Mouse (Mus musculus) thymus, postnatal 25 days (tissue): ENCODE results near the gene Gck.

Experiments used
- DNase-seq: peaks from one replicate; pipeline ENCODE4 v3.0.0; 2022

Gck gene

DNA sequence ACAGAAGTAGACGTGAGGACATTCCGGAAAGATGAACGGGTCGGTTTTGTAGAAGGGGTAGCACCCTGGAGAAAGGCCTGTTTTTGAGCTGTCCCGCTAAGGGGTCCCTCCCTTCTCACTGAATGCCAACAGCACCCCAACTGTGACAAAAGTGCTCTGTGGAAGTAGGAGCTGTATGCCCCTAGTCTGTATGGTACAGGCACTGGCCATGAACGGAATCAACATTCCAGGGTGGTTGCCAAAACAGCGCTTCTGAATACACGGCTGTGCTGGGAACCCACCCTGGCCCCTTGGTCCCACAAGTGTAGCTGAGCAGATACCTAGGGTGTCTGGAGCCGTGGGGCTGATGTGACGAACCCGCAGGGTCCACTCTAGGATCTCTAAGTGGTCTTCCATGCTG is 77.2 kb downstream of the Gck start:
- no peak for DNase-seq

DNA sequence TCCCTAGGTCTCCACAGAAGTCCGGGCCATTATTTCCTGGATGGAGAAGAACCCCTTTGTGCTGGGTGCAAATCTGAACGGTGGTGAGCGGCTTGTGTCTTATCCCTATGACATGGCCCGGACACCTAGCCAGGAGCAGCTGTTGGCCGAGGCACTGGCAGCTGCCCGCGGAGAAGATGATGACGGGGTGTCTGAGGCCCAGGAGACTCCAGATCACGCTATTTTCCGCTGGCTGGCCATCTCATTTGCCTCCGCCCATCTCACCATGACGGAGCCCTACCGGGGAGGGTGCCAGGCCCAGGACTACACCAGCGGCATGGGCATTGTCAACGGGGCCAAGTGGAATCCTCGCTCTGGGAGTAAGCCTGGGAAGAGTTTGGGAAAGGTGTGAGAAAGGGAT is 79.8 kb downstream of the Gck start:
- DNase-seq, result no peak

DNA sequence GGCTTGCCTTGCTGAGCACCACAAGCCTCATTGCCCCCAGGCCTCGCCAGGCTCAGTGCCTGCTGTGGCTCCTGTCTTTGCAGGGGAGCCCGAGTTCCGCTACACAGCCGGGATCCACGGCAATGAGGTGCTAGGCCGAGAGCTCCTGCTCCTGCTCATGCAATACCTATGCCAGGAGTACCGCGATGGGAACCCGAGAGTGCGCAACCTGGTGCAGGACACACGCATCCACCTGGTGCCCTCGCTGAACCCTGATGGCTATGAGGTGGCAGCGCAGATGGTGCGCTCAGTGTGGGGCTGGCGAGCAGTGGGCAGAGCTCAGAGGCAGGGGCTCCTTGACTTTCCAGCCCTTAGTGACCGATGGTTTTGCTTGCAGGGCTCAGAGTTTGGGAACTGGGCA is 80.5 kb downstream of the Gck start:
- no peak for DNase-seq

DNA sequence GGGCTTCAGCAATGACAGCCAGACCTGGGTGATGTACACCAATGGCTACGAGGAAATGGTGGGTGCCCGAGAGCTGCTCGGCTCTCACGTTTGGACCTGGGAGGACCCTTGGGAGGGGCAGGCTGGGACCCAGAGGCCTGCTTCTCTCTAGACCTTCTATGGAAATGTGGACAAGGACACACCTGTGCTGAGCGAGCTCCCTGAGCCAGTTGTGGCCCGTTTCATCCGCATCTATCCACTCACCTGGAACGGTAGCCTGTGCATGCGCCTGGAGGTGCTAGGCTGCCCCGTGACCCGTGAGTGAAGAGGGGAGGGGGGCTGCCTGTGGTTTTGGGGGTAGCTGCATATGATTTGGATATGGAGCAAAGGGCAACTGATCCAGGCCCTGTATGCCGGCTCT is 81.6 kb downstream of the Gck start:
- DNase-seq, result no peak

DNA sequence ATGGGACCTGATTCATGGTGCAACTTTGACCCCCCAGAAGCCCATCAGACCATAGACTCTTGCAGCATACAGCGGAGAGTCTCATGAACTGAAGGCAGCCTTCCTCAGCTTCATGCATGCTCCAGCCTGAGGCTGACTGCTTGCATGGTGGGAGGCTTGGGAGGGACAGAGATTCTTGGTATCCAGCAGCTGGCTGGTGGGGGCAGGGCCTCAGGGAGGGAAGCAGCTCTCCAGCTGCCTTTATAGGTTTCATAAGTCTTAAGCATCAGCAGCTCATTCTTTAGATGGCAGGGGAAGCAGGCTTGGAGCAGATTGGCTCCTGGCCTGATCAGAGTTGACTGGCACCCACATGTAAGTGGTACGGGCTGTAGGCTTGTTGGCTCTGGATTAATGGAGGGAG is 82.7 kb downstream of the Gck start:
- no peak for DNase-seq

- DNase-seq, result no peak
Measured at GRCm38 (mm10) chr11:5862394-5863105, 87.3 kb downstream of the Gck start.

GRCm38 (mm10) chr11:5861678-5862393 is 88.0 kb downstream of the Gck start, which contains the start of gene Aebp1:
TSS of gene Aebp1 (plus strand) at chr11:5861947.
- no peak for DNase-seq

DNA sequence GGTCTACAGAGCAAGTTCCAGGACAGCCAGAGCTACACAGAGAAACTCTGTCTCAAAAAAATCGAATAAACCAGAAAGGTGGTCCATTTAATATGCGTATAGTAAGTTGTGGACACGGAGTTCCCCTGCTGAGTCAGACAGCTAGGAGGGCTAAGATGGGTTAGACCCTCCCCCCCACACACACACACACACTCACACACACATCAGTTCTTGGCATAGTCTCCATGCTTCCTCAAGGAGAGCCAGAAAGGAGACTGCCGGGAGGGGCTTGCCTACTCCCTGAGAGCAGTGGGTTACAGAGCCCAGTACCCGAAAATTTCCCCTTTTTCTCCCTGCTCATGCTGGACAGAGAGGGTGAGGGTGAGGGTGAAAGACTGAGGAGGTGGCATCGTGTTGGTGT is 89.2 kb downstream of the Gck start:
- no peak for DNase-seq

DNA sequence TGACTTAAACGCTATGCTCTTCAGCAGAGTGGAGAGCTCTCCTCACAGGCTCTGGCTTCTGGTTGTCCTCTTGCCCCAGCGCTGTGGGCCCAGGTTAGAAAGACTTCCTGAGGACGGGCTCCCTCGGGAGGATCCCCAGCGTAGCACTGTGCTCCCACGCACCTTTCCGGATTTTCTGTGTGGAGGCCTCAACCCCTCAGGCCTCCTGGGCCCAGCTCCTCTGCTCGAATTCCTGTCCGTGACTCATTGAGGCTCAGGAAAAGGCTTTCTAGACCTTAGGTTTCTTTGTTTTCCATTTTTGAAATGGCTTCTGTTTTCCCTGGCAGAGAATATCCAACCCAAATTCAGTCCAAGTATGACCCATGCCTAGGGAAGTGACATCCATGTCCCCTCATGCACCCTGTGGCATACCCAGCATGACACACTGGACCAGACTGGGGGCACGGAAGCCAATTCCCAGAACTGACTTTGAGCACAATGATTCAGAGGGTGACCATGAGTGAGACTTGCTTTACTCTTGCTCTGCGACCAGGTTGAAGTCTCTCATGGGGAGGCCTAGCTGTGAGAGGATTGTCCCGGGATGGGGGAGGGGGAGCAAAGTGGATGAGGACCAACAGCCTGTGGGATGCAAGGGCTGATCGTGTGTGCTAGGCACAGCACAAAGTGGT is 89.9 kb downstream of the Gck start:
- no peak for DNase-seq

DNA sequence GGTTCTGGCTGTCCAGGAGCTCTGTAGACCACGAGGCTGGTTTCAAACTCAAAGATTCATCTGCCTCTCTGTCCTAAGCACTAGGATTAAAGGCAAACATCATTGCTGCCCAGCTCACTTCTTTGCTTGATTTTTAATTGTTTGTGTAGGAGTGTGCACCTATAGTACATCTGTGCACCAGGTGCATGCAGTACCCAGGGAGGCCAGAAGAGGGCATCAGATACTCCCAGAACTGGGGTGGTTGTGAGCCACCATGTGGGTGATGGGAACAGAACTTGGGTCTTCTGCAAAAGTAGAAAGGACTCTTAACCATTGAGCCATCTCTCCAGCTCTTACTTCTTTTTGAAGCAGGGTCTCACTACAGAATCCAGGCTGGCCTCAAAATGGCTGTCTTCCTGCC is 91.2 kb downstream of the Gck start:
- no peak for DNase-seq

GRCm38 (mm10) chr11:5856479-5857130 is 93.3 kb downstream of the Gck start:
- DNase-seq, result no peak

- no peak for DNase-seq
Measured at GRCm38 (mm10) chr11:5855902-5856301, 94.0 kb downstream of the Gck start.

DNA sequence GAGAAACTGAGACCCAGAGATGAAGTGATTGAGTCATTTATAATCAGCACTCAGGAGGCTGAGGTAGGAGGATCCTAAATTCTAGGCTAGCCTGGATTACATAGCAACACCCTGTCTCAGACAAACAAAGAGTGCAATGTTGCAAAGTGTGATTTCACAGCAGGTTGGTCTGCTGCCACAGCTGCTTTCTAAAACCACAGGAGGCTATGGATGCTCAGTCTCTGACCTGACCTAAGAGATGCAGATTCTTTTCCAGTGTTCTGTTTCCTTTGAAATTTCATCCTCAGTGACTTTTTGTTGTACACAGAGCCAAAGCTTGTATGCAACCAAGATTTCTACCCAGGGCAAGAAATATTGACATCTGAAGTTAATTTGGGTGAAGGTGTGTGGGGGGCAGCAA is 94.4 kb downstream of the Gck start:
- DNase-seq, result no peak

DNA sequence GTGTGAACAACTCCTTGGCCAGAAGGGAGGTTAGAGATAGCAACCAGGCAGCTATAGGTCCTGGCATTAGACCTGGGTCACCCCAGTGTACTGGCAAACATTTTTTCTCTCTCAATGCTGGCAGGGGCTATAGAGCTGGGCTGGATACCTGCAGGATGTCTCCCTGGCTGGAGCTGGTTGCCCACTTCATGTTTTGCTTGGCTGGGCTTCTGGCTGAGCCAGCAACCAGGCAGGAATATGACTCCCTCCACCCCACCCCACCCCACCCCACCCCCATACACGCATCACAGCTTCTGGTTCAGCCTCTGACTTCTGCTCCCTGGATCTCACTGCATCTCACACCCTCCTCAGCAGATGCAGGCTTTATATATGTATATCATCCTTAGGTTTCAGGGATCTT is 97.6 kb downstream of the Gck start:
- no peak for DNase-seq

- DNase-seq, result peak; percentile 51
Measured at GRCm38 (mm10) chr11:5851021-5851736, 98.7 kb downstream of the Gck start.
